Mouse (Mus musculus) layer of hippocampus, postnatal 36 days (tissue): ENCODE data around the gene Acadvl. TPM values are rescaled to one million over a fixed set of nuclear protein-coding genes. Genes with fewer than 3 reads are reported as not detected.

Source experiments
- DNase-seq, 2 experiments: peaks; one replicate each; pipeline ENCODE4 v3.0.0; 2022
- microRNA-seq, 2 experiments: library from miRNA; unstranded; fragments of <30 nt; microRNA quantifications; one replicate each; pipeline ENCODE4 v1.2.0; 2021
- total RNA-seq, 2 experiments: library from RNA; stranded (reverse); gene quantifications; 2 replicates each; pipeline ENCODE4 v1.2.3; 2021

Gene Acadvl
- total RNA-seq, 2 experiments from 2014 or later = 54.9 to 58.6 TPM

DNA sequence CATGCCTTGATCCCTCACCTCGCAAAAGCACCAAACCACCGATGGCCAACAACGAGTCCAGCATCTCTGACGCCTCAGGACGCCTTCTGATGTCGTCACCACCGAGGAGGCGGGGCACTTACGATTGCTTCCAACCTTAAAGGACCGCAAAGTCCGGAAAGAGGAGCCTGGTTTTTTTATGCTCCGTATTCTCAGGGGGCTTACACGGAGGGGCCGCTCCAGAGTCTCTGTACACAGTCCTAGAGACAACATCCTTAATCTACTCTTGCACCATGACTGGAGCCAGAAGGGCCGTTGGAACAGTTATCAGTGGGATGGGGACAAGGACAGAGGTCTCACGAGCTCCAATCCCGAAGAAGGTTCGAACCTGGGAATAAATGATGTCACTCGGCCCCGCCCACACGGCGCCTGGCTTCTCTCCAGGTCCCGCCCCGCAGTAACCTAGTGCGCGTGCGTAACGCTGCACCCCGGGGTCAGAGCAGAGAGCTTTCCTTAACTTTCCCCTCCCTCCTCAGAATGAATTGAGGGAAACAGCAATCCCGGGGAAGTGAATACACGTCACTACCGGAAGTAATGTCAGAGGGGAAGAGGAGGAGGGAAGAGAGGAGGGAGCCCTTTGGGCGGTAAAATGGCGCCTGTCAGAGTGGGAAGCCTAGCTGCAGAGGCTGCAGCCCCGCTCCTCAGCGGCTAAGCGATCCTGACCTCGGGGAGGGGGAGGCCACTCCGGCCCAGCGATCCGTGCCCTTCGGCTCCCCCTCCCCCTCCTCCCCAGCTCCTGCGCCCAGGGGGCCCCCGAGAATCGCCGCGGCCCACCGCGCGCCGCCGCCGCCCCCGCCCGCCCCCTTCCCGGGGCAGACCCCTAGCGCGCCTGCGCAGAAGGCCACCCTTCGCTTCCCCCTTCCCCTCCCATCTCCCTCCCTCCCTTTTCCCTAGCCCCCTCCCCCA lies 34.7 kb downstream of the Acadvl start:
- DNase-seq = peak; percentile 100

DNA sequence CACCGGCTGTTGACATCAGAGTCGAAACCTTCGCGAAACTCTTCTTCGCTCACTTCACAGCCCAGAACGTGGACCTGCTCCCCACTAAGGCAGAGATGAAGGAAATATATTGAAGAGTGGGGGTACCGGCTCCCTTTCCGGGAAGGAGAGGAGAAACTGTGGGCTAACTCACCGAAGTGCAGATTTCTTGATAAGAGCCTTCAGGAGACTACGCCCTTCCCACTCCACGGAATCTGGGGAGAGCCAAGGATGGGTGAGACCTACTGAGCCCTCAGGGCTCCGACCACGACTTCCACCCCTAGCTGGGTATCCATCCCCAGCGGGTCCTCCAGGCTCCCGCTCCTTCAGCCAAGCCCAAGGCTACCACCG lies 35.4 kb downstream of the Acadvl start:
- no peak for DNase-seq

- no peak for DNase-seq
Measured at GRCm38 (mm10) chr11:69976271-69976670, 38.9 kb downstream of the Acadvl start.

GRCm38 (mm10) chr11:69974907-69975306 lies 40.3 kb downstream of the Acadvl start:
- DNase-seq = no peak

- DNase-seq = no peak
Measured at GRCm38 (mm10) chr11:69970775-69971174, 44.4 kb downstream of the Acadvl start.

- no peak for DNase-seq
Measured at GRCm38 (mm10) chr11:69970222-69970621, 45.0 kb downstream of the Acadvl start.

GRCm38 (mm10) chr11:69968793-69969192 lies 46.4 kb downstream of the Acadvl start:
- DNase-seq = no peak

GRCm38 (mm10) chr11:69966860-69967517 lies 48.2 kb downstream of the Acadvl start:
- no peak for DNase-seq

GRCm38 (mm10) chr11:69966006-69966859 lies 49.0 kb downstream of the Acadvl start:
- DNase-seq = no peak

- no peak for DNase-seq
Measured at GRCm38 (mm10) chr11:69965271-69966005, 49.8 kb downstream of the Acadvl start.

- no peak for DNase-seq
Measured at GRCm38 (mm10) chr11:69964650-69965270, 50.5 kb downstream of the Acadvl start, which contains the start of gene Cldn7. TSS of gene Cldn7 (plus strand) at chr11:69964779.

GRCm38 (mm10) chr11:69961841-69962240 lies 53.4 kb downstream of the Acadvl start:
- no peak for DNase-seq

GRCm38 (mm10) chr11:69960616-69961015 lies 54.6 kb downstream of the Acadvl start:
- DNase-seq = no peak

Small RNAs within 50 kb of the gene (microRNA-seq; reads per million reads assigned to microRNA genes)
- gene Gm44349 = 0 to 0.42 reads per million in 2 experiments
- 7,636 to 12,018 reads per million in 2 experiments for gene Mir324

Other genes with a start within 250 kb of the Acadvl start
- 100 to 1,000 TPM; 116 to 126 TPM for gene Zbtb4, start 249.5 kb downstream of the Acadvl start, total RNA-seq
- gene Chrnb1, start 219.5 kb downstream of the Acadvl start, total RNA-seq = 1 to 10 TPM in 1 of 2 experiments, under 1 TPM in 1; 0.72 to 1.3 TPM
- 10 to 100 TPM; 29.2 to 31.6 TPM for gene Fgf11, start 213.6 kb downstream of the Acadvl start, total RNA-seq
- under 1 TPM in 1 of 2 experiments, not detected in 1; 0.17 TPM for gene Tmem102, start 209.8 kb downstream of the Acadvl start, total RNA-seq
- gene Gm39566, start 200.1 kb downstream of the Acadvl start, total RNA-seq = not detected
- not detected for gene Spem2, start 196.9 kb downstream of the Acadvl start, total RNA-seq
- gene Spem1, start 193.2 kb downstream of the Acadvl start, total RNA-seq = under 1 TPM; 0.57 to 0.63 TPM
- gene Nlgn2, start 177.6 kb downstream of the Acadvl start, total RNA-seq = 100 to 1,000 TPM; 192 to 206 TPM
- gene Tmem256, start 176.9 kb downstream of the Acadvl start, total RNA-seq = 100 to 1,000 TPM; 109 to 128 TPM
- gene Plscr3, start 169.0 kb downstream of the Acadvl start, total RNA-seq = 10 to 100 TPM; 16.3 to 16.6 TPM
- gene Tnk1, start 156.7 kb downstream of the Acadvl start, total RNA-seq = under 1 TPM in 1 of 2 experiments, not detected in 1; 0.18 TPM
- gene Tmem95, start 137.4 kb downstream of the Acadvl start, total RNA-seq = not detected
- 1 to 10 TPM; 1.1 TPM for gene Kctd11, start 134.0 kb downstream of the Acadvl start, total RNA-seq
- not detected for gene Acap1, start 119.9 kb downstream of the Acadvl start, total RNA-seq
- gene 2810408A11Rik, start 114.4 kb downstream of the Acadvl start, total RNA-seq = under 1 TPM; 0.46 to 0.95 TPM
- 100 to 1,000 TPM; 117 to 118 TPM for gene Neurl4, start 114.3 kb downstream of the Acadvl start, total RNA-seq
- gene Gps2, start 101.5 kb downstream of the Acadvl start, total RNA-seq = 10 to 100 TPM; 31.9 to 38.2 TPM
- gene Eif5a, start 93.5 kb downstream of the Acadvl start, total RNA-seq = 100 to 1,000 TPM; 416 to 445 TPM
- gene Ybx2, start 79.6 kb downstream of the Acadvl start, total RNA-seq = 10 to 100 TPM; 10.9 to 11.1 TPM
- gene Slc2a4, start 67.2 kb downstream of the Acadvl start, total RNA-seq = 1 to 10 TPM; 1.8 TPM
- gene Cldn7, start 50.6 kb downstream of the Acadvl start, total RNA-seq = not detected
- gene Ctdnep1, start 34.3 kb downstream of the Acadvl start, total RNA-seq = 100 to 1,000 TPM; 113 to 116 TPM
- gene Elp5, start 32.9 kb downstream of the Acadvl start, total RNA-seq = 10 to 100 TPM; 77.5 to 78.4 TPM
- 100 to 1,000 TPM; 232 to 236 TPM for gene Gabarap, start 24.3 kb downstream of the Acadvl start, total RNA-seq
- gene Phf23, start 19.6 kb downstream of the Acadvl start, total RNA-seq = 10 to 100 TPM; 45.4 to 47.4 TPM
- gene Dvl2, start 14.8 kb downstream of the Acadvl start, total RNA-seq = 10 to 100 TPM; 36.8 to 41.7 TPM
- gene Dlg4, start 1.5 kb upstream of the Acadvl start, total RNA-seq = 100 to 1,000 TPM; 888 to 914 TPM
- gene Asgr1, start 38.7 kb upstream of the Acadvl start, total RNA-seq = 1 to 10 TPM in 1 of 2 experiments, not detected in 1; 1.2 TPM
- gene Asgr2, start 77.2 kb upstream of the Acadvl start, total RNA-seq = not detected
- under 1 TPM; 0.45 to 0.68 TPM for gene Mgl2, start 114.9 kb upstream of the Acadvl start, total RNA-seq
- gene Clec10a, start 140.8 kb upstream of the Acadvl start, total RNA-seq = 1 to 10 TPM in 1 of 2 experiments, under 1 TPM in 1; 1.00 to 1.8 TPM
- gene Slc16a11, start 197.3 kb upstream of the Acadvl start, total RNA-seq = 10 to 100 TPM; 30.5 to 34.6 TPM
- 1 to 10 TPM; 6.9 to 9.4 TPM for gene Slc16a13, start 205.7 kb upstream of the Acadvl start, total RNA-seq
- gene Bcl6b, start 214.4 kb upstream of the Acadvl start, total RNA-seq = 1 to 10 TPM; 1.1 to 1.3 TPM
- gene 0610010K14Rik, start 222.5 kb upstream of the Acadvl start, total RNA-seq = 10 to 100 TPM; 41.4 to 45.6 TPM
- gene Gm21988, start 224.4 kb upstream of the Acadvl start, total RNA-seq = 1 to 10 TPM; 3.9 to 5.1 TPM
- gene Rnasek, start 224.4 kb upstream of the Acadvl start, total RNA-seq = 100 to 1,000 TPM; 242 to 288 TPM
- gene Alox12, start 239.9 kb upstream of the Acadvl start, total RNA-seq = not detected